Mouse (Mus musculus) monocyte, adult 5-6 weeks (primary cell): ENCODE data around the gene Drd5. TPM values are rescaled to one million over a fixed set of nuclear protein-coding genes. Genes with fewer than 3 reads are reported as not detected.

Experiments
- ATAC-seq: fragments of 153-309, 156-312 bp; replicated peaks from 2 replicates; pipeline ENCODE4 v1.8.0; 2017; ENCODE audit warnings: mild to moderate bottlenecking; ENCODE audit not compliant: low TSS enrichment, insufficient number of reproducible peaks, severe bottlenecking, poor library complexity, low FRiP score
- total RNA-seq: library from RNA; stranded (forward); fragments of 200-1000, 200-491, 200-594 nt; gene quantifications from 3 replicates; pipeline ENCODE4 v1.2.3, GENCODE M21; 2017

Gene Drd5
- total RNA-seq, 1 experiment from 2014 or later: not detected

DNA sequence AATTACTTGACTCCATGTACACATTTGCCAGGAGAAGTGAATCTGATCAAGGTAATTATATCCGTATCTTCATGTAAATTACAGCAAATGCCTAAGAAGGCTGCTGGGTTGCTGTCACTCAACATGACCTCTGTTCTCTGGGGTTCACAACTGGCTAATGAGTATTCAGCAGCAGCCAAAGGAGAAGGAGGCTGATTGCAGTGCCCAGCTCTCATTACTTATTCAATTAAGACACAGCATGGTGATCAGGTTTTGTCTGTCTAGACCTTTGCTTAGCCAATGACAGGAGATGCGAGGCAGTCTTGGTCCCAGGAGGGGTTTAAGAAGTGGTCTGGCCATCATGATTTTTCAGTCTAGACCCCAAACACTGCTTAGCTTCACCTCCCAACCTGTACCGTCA, 23.9 kb downstream of the Drd5 start:
- no peak for ATAC-seq

GRCm38 (mm10) chr5:38346646-38347432, 27.7 kb downstream of the Drd5 start:
- no peak for ATAC-seq

DNA sequence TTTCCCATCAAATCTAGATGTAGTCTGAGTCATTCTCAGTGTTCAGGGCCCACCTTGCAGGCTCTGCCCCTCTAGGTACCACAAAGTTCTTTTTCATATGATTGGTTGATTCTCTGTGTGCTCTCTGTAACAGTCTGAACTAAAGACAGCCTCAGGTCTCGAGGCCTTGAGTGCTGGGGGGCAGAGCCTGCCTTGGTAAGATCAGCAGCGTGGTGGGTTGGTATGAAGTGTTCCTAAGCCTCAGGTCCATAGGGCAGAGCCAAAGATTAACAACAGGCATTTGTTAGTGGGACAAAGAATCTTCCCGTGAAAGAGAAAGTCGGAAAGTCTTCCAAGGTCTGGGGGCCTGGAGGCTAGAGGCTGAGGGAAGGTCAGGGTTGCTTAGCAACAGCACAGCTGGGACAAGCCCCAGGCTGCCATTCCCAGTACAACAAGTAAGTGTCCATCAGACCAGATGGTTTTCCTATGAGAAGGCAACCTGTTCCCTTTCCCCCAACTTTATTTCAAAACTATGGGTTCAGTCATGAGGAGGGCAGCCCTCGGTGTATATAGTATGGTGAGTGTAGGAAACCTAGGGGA, 31.3 kb downstream of the Drd5 start:
- ATAC-seq: no peak

DNA sequence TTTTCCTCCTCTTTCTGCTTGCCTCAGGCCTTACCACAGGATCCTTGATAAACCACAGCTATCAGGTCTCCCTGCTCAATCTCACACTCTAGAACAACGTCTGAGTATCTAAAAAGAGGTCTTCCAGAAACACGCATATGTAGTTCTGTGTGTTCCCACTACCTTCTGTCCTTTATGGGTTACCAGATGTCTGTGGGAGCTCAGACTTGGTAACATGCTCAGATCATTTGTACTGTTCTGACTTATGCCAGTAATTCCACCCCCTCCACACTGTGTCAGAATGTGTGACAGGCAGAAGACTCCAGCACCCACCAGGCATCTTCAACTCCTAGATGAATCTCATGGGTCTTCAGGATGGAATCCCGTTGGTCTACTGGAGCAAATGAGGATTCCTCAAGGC, 37.8 kb downstream of the Drd5 start:
- no peak for ATAC-seq

GRCm38 (mm10) chr5:38359716-38360115, 40.5 kb downstream of the Drd5 start:
- no peak for ATAC-seq

- ATAC-seq: no peak
These were observed 45.2 kb downstream of the Drd5 start for GRCm38 (mm10) chr5:38364396-38364795.

DNA sequence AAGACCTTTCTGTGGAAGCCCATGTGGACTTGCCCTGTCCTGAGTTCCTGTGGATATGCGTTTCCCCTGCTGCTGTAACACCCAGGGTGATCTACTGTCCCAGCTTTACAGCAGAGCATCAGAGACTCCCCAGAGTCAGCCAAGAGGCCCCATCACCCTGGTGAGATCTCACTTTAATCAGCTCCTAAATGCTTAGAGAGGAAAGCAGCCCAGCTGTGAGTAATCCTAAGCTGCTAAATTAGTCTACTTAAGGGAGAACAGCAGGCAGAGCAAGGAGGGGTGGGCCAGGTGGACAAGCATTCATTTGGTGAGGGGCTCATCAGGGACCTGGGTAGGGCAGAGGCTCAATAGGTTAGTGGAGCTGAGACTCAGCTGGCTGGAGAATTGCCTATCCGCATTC, 46.4 kb downstream of the Drd5 start:
- ATAC-seq: no peak

- no peak for ATAC-seq
These were observed 47.7 kb downstream of the Drd5 start for GRCm38 (mm10) chr5:38366650-38367470.

- no peak for ATAC-seq
These were observed 52.1 kb downstream of the Drd5 start for GRCm38 (mm10) chr5:38371308-38371707.

Other genes with a start within 250 kb of the Drd5 start
- 0.38 TPM in 1 of 3 replicates, not detected in the others for gene Nsg1, start 159.5 kb upstream of the Drd5 start, total RNA-seq
- gene Zbtb49, start 98.9 kb upstream of the Drd5 start, total RNA-seq: 15.2 to 21.8 TPM (median 18.2 TPM) in 3 replicates
- gene Lyar, start 98.9 kb upstream of the Drd5 start, total RNA-seq: 35.3 to 51.1 TPM (median 47.3 TPM) in 3 replicates
- gene Tmem128, start 59.2 kb upstream of the Drd5 start, total RNA-seq: 56.3 to 79.6 TPM (median 68.6 TPM) in 3 replicates
- not detected in 3 replicates for gene Otop1, start 43.4 kb upstream of the Drd5 start, total RNA-seq
- 10.6 to 16.0 TPM (median 11.7 TPM) in 3 replicates for gene Slc2a9, start 183.8 kb downstream of the Drd5 start, total RNA-seq
- gene Wdr1, start 243.9 kb downstream of the Drd5 start, total RNA-seq: 370 to 434 TPM (median 393 TPM) in 3 replicates